Mouse (Mus musculus): Measurements from ENCODE around the gene Rnf225.
"Not testable (repeated sequence)": the region's sequence is repeated elsewhere in the genome, so short reads cannot be mapped to it uniquely, and the experiment has no call there.

GRCm38 (mm10) chr7:12920495-12920894, 6.7 kb upstream of the Rnf225 start:
- TF ChIP-seq CTCF (IDR thresholded peaks at IDR 0.05; ENCODE audit: insufficient read depth, low read length); POLR2A (IDR thresholded peaks at IDR 0.05; ENCODE audit: borderline replicate concordance, extremely low read depth, low read depth, low read length): not testable (repeated sequence)

Data from lung, adult 2 months (tissue).